Comparison of ENCODE assay signal across 9 mouse cellular contexts in the genomic region with DNA sequence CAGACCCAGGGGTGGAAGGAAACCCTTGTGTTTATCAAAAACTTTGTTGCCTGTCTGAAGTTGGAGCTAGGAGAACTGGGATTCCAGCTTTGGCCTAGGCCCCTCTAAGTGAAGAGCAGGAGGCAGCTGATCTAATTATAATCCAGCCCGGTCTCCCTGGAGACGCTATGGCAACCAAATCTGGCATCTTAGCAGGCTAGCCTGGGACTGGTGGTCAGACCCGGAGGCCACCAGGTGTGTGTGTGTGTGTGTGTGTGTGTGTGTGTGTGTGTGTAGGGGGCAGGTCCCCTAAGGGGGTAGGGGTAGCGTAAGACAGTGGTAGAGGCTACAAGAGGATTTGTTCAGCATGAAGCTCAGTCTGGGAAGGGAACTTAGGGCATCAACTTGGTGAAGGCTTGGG. TPM values are rescaled to one million over a fixed set of nuclear protein-coding genes. Genes with fewer than 3 reads are reported as not detected.
A peak's percentile ranks its signal among the peaks of the same experiment; 100 is the strongest.
DNase-seq lines count a peak whose midpoint lies in the region; ATAC-seq lines count a peak whose summit lies in the region.
"Had no signal": no experiment of that assay in that cellular context is flagged by ENCODE, and none has a peak within 500 bp of the region (broad histone marks: within the 10 kb centered on the region; RNA-seq: fewer than 3 reads in every experiment).

No protein-coding gene starts in this region.

- H3K4me3 ChIP-seq in embryonic facial prominence, embryonic 10.5 days: peak overlapping the region; percentile 74; the same call in 1 of the 2 replicates
- H3K4me3 ChIP-seq in hindbrain, embryonic 11.5 days (ENCODE audit: low read depth, low read length): 0 out of 2 replicates have a peak overlapping the region, but pooled peaks have one; percentile 4
- peak overlapping the region; percentile 70 for H3K4me3 ChIP-seq in liver, embryonic 13.5 days (replicated peaks)

- 0 out of 2 replicates have a peak, but pooled peaks cover 2% of the 10 kb centered on the region for H3K9me3 ChIP-seq in embryonic facial prominence, embryonic 10.5 days
- no peaks in the 10 kb centered on the region for H3K9me3 ChIP-seq in hindbrain, embryonic 11.5 days (ENCODE audit: control insufficient read depth, low read length)
- H3K9me3 ChIP-seq in liver, embryonic 13.5 days (replicated peaks): no peaks in the 10 kb centered on the region

- WGBS in embryonic facial prominence, embryonic 10.5 days: 53% methylated on average over 4 of the region's 4 CpGs
- WGBS in hindbrain, embryonic 11.5 days: 38% methylated on average over 4 of the region's 4 CpGs
- 74% methylated on average over 4 of the region's 4 CpGs for WGBS in liver, embryonic 13.5 days (ENCODE audit: insufficient replicate concordance)

- DNase-seq in kidney, postnatal 10 days: peak; percentile 54
- no peak for DNase-seq in kidney, adult 18-20 months
- peak; percentile 83 for DNase-seq in embryonic facial prominence, embryonic 10.5 days (ENCODE audit: low spot score)
- DNase-seq in hindbrain, embryonic 11.5 days (ENCODE audit: low spot score): peak; percentile 87
- DNase-seq in liver, embryonic 13.5 days: peak; percentile 16
- peak; percentile 69 to 80 for DNase-seq in right cerebral cortex, adult 2 months (ENCODE audit: low spot score in 2 of 2)
- DNase-seq in Muller cell, postnatal 12 days (ENCODE audit: inconsistent ontology term): no peak

- peak; percentile 79 for ATAC-seq in hindbrain, embryonic 11.5 days (ENCODE audit: low FRiP score)
- ATAC-seq in liver, embryonic 13.5 days (ENCODE audit: low read depth): no peak
- no peak for ATAC-seq in activated CD4-positive, CD25-positive, alpha-beta regulatory T cell, adult 4 months

- peaks cover 15% of the 10 kb centered on the region; the same call in 1 of the 2 replicates for H3K36me3 ChIP-seq in embryonic facial prominence, embryonic 10.5 days (replicated peaks)
- no peaks in the 10 kb centered on the region for H3K36me3 ChIP-seq in hindbrain, embryonic 11.5 days (ENCODE audit: control insufficient read depth, insufficient read depth, low read length)
- H3K36me3 ChIP-seq in liver, embryonic 13.5 days: peaks cover 18% of the 10 kb centered on the region

- peak overlapping the region; percentile 19; the same call in 1 of the 2 replicates for H3K9ac ChIP-seq in hindbrain, embryonic 11.5 days (ENCODE audit: low read depth, low read length)
- peak overlapping the region; percentile 75; the same call in 1 of the 2 replicates for H3K9ac ChIP-seq in liver, embryonic 13.5 days

- H3K4me2 ChIP-seq in hindbrain, embryonic 11.5 days (replicated peaks; ENCODE audit: low read depth, low read length): peak overlapping the region; percentile 97
- H3K4me2 ChIP-seq in liver, embryonic 13.5 days: peak overlapping the region; percentile 99

- H3K27ac ChIP-seq in embryonic facial prominence, embryonic 10.5 days (replicated peaks): peak overlapping the region; percentile 84
- H3K27ac ChIP-seq in hindbrain, embryonic 11.5 days (ENCODE audit: low read depth, low read length): peak overlapping the region; percentile 83
- peak overlapping the region; percentile 41; the same call in 1 of the 2 replicates for H3K27ac ChIP-seq in liver, embryonic 13.5 days

- H3K27me3 ChIP-seq in embryonic facial prominence, embryonic 10.5 days (replicated peaks; ENCODE audit: low read depth, poor library complexity, severe bottlenecking): peaks cover 11% of the 10 kb centered on the region
- no peaks in the 10 kb centered on the region; the same call in 1 of the 2 replicates for H3K27me3 ChIP-seq in hindbrain, embryonic 11.5 days (ENCODE audit: control insufficient read depth, insufficient read depth, low read length)
- H3K27me3 ChIP-seq in liver, embryonic 13.5 days: no peaks in the 10 kb centered on the region

- peaks cover 48% of the 10 kb centered on the region for H3K4me1 ChIP-seq in embryonic facial prominence, embryonic 10.5 days
- H3K4me1 ChIP-seq in hindbrain, embryonic 11.5 days (replicated peaks; ENCODE audit: control insufficient read depth, insufficient read depth, low read length): peaks cover 21% of the 10 kb centered on the region
- peaks cover 55% of the 10 kb centered on the region for H3K4me1 ChIP-seq in liver, embryonic 13.5 days (replicated peaks)

RNA-seq across cellular contexts. Expression of a gene that starts 10.5 kb away (rescaled TPM):
- 56.6 and 57.5 TPM in 2 replicates for polyA plus RNA-seq in embryonic facial prominence, embryonic 10.5 days (2016; fragmentation: Nextera tagmentation; extraction: Ambion mirVana)
- 44.1 TPM in 2 replicates for polyA plus RNA-seq in hindbrain, embryonic 11.5 days (2014; fragmentation: Nextera tagmentation; extraction: Ambion mirVana)
- 23.5 and 26.0 TPM in 2 replicates for polyA plus RNA-seq in liver, embryonic 13.5 days (2015; fragmentation: Nextera tagmentation; extraction: Ambion mirVana)
- polyA plus RNA-seq in activated CD4-positive, CD25-positive, alpha-beta regulatory T cell, adult 4 months (2017; shearing (Covaris generic)): 10 to 100 TPM; 22.5 to 31.5 TPM

RNA-seq across cellular contexts. Expression of a gene that starts 11.5 kb away (rescaled TPM):
- 21.6 and 24.2 TPM in 2 replicates for polyA plus RNA-seq in embryonic facial prominence, embryonic 10.5 days (2016; fragmentation: Nextera tagmentation; extraction: Ambion mirVana)
- polyA plus RNA-seq in hindbrain, embryonic 11.5 days (2014; fragmentation: Nextera tagmentation; extraction: Ambion mirVana): 23.8 and 28.8 TPM in 2 replicates
- polyA plus RNA-seq in liver, embryonic 13.5 days (2015; fragmentation: Nextera tagmentation; extraction: Ambion mirVana): 12.3 and 12.8 TPM in 2 replicates
- polyA plus RNA-seq in activated CD4-positive, CD25-positive, alpha-beta regulatory T cell, adult 4 months (2017; shearing (Covaris generic)): 1 to 10 TPM; 1.6 to 2.1 TPM

RNA-seq across cellular contexts. Expression of a gene that starts 13.6 kb away (rescaled TPM):
- polyA plus RNA-seq in embryonic facial prominence, embryonic 10.5 days (2016; fragmentation: Nextera tagmentation; extraction: Ambion mirVana): not detected in 2 replicates
- polyA plus RNA-seq in hindbrain, embryonic 11.5 days (2014; fragmentation: Nextera tagmentation; extraction: Ambion mirVana): not detected in 2 replicates
- not detected in 2 replicates for polyA plus RNA-seq in liver, embryonic 13.5 days (2015; fragmentation: Nextera tagmentation; extraction: Ambion mirVana)
- not detected for polyA plus RNA-seq in activated CD4-positive, CD25-positive, alpha-beta regulatory T cell, adult 4 months (2017; shearing (Covaris generic))
- polyA plus RNA-seq: kidney, postnatal 0 days had no signal

RNA-seq across cellular contexts. Expression of a gene that starts 21.6 kb away (rescaled TPM):
- polyA plus RNA-seq in embryonic facial prominence, embryonic 10.5 days (2016; fragmentation: Nextera tagmentation; extraction: Ambion mirVana): 0.93 and 1.1 TPM in 2 replicates
- 1.3 and 1.6 TPM in 2 replicates for polyA plus RNA-seq in hindbrain, embryonic 11.5 days (2014; fragmentation: Nextera tagmentation; extraction: Ambion mirVana)
- polyA plus RNA-seq in liver, embryonic 13.5 days (2015; fragmentation: Nextera tagmentation; extraction: Ambion mirVana): 0.30 and 0.35 TPM in 2 replicates
- polyA plus RNA-seq in activated CD4-positive, CD25-positive, alpha-beta regulatory T cell, adult 4 months (2017; shearing (Covaris generic)): not detected

RNA-seq across cellular contexts. Expression of a gene that starts 29.7 kb away (rescaled TPM):
- polyA plus RNA-seq in embryonic facial prominence, embryonic 10.5 days (2016; fragmentation: Nextera tagmentation; extraction: Ambion mirVana): 33.2 and 33.5 TPM in 2 replicates
- polyA plus RNA-seq in hindbrain, embryonic 11.5 days (2014; fragmentation: Nextera tagmentation; extraction: Ambion mirVana): 11.3 and 13.4 TPM in 2 replicates
- polyA plus RNA-seq in liver, embryonic 13.5 days (2015; fragmentation: Nextera tagmentation; extraction: Ambion mirVana): 5.3 and 6.4 TPM in 2 replicates
- under 1 TPM; 0.15 to 0.25 TPM for polyA plus RNA-seq in activated CD4-positive, CD25-positive, alpha-beta regulatory T cell, adult 4 months (2017; shearing (Covaris generic))

Comparison
In these comparisons a context has a peak if more than half of its experiments do, and no peak if none do; other contexts are left out.
1. DNase-seq: peak in kidney, postnatal 10 days (single experiment), embryonic facial prominence, embryonic 10.5 days (single experiment), hindbrain, embryonic 11.5 days (single experiment), liver, embryonic 13.5 days (single experiment) and right cerebral cortex, adult 2 months (2 of 2); none in kidney, adult 18-20 months (single experiment) and Muller cell, postnatal 12 days (single experiment).
2. H3K4me3 ChIP-seq: peak in every context shown above with its lines; median percentile 74 in embryonic facial prominence, embryonic 10.5 days; 70 in liver, embryonic 13.5 days; 4 in hindbrain, embryonic 11.5 days.
3. Peak in every context shown above with its lines, with median percentiles within 50 percentile points of each other: H3K27ac ChIP-seq.